Mouse (Mus musculus): Measurements from ENCODE around the gene AL732309.1. TPM values are rescaled to one million over a fixed set of nuclear protein-coding genes. Genes with fewer than 3 reads are reported as not detected.

Gene AL732309.1
- 4.5 and 5.9 TPM in 2 replicates for polyA plus RNA-seq (2015; fragmentation: Nextera tagmentation; extraction: Ambion mirVana)

DNA sequence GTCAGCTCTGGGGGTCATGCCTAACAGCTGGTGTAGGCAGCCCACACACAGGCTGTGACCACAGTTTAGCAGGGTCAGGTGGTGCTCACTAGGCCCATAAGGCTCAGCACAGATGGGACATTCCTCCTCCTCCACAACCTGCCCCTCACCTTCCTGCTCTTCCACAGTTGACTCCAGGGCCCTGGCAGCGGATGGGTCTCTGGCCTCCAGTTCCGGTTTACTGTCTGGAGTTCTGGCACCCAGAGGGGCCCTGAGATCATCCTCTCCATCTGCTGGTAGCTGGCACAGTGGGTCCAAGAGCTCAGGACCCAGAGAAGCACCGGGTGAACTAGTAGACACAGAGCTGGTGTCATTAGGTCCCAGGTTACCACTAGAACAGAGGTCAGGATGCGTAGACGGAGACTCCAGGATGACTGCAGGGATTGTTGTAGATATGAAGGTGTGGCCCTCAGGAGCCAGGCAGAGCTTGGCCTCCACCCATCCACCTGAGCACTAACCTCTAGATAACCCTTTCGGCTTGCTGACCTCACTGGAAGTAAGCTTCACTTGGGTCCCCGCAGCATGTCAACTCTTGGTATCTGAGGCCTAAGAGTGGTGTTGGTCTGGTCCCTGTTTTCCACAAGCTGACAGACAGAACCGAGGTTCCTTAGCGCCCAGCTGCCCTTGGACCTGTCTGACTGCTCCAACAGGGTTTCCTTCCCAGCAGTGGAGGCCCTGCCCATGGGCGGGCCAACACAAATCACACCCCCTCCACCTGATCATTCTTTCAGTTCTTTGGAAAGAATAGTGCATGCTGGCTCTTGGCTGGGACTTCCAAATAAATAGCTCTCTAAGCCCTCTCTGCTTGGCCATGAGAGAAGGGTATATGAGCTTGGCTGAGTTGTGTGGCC lies at the start of gene AL732309.1:
Gene AL732309.1, minus strand, starts transcription at position 681 of the 890 bp plus-strand sequence.
- Histone ChIP-seq H3K9me3 (ENCODE audit: control insufficient read depth, low read length) (no peaks in the 10 kb centered on the region), H3K27me3 (ENCODE audit: control insufficient read depth, insufficient read depth, low read depth, low read length) (peaks cover 19% of the 10 kb centered on the region), H3K4me2 (ENCODE audit: low read depth, low read length) (no peak within 1 kb of the TSS), H3K36me3 (ENCODE audit: control insufficient read depth, insufficient read depth, low read length) (peaks cover 17% of the 10 kb centered on the region), H3K9ac (ENCODE audit: low read length) (no peak within 1 kb of the TSS), H3K27ac (ENCODE audit: low read length) (no peak within 1 kb of the TSS), H3K4me1 (replicated peaks; ENCODE audit: control insufficient read depth, insufficient read depth, low read length) (no peaks in the 10 kb centered on the region), H3K4me3 (ENCODE audit: low read length) (no peak within 1 kb of the TSS)
- no peak for ATAC-seq (ENCODE audit: low read depth)
- WGBS = 80% methylated on average over 10 of the region's 10 CpGs

DNA sequence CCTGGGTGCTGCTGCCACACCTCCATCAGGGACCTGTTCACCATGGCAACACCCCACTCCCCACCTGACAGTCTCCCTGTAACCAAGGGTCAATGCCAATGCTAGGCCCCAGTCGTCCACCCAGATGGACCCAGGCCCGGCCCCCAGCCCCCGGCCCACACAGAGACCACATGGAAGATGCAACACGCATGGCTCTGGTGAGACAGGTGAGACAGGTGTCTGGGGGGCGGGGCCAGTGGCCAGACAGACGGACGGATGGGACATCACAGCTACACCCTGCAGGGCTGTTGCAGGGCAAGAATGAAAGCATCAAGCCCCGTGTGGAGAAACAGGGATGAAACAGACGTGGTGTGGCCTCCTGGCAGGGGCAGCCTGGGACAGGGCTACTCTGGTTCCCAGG lies 47.0 kb upstream of the AL732309.1 start:
- Histone ChIP-seq H3K9ac (ENCODE audit: low read length) (no peak overlapping the region), H3K27me3 (ENCODE audit: control insufficient read depth, insufficient read depth, low read depth, low read length) (peaks cover 47% of the 10 kb centered on the region), H3K36me3 (ENCODE audit: control insufficient read depth, insufficient read depth, low read length) (no peaks in the 10 kb centered on the region), H3K4me1 (replicated peaks; ENCODE audit: control insufficient read depth, insufficient read depth, low read length) (peaks cover 15% of the 10 kb centered on the region; the same call in 1 of the 2 replicates), H3K4me2 (ENCODE audit: low read depth, low read length) (no peak overlapping the region), H3K27ac (ENCODE audit: low read length) (no peak overlapping the region), H3K9me3 (ENCODE audit: control insufficient read depth, low read length) (no peaks in the 10 kb centered on the region), H3K4me3 (ENCODE audit: low read length) (no peak overlapping the region)
- WGBS = 65% methylated on average over 9 of the region's 9 CpGs
- no peak for ATAC-seq (ENCODE audit: low read depth)

DNA sequence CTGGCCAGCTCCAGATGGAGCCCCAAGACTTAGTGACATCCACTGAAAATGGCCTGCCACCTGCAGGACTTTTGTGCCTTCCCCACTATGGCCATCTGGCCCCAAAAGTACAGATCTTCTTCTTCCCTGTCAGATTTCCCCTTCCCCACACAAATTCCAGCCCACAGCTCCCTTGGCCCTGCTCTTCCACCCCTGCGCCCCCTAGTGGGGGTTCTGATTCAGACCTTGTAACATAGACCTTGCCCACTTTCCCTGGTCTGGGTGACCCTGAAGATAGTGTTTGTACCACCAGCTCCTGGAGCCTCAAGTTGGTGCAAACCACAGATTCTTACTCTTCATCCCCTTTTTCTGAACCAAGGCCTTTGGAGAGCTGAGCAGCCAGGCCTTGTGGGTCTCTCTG lies 46.2 kb upstream of the AL732309.1 start:
- Histone ChIP-seq H3K9me3 (ENCODE audit: control insufficient read depth, low read length) (no peaks in the 10 kb centered on the region), H3K4me1 (replicated peaks; ENCODE audit: control insufficient read depth, insufficient read depth, low read length) (peaks cover 15% of the 10 kb centered on the region; the same call in 1 of the 2 replicates), H3K27me3 (ENCODE audit: control insufficient read depth, insufficient read depth, low read depth, low read length) (peaks cover 50% of the 10 kb centered on the region), H3K4me3 (ENCODE audit: low read length) (no peak overlapping the region), H3K9ac (ENCODE audit: low read length) (no peak overlapping the region), H3K4me2 (ENCODE audit: low read depth, low read length) (no peak overlapping the region), H3K27ac (ENCODE audit: low read length) (no peak overlapping the region), H3K36me3 (ENCODE audit: control insufficient read depth, insufficient read depth, low read length) (no peaks in the 10 kb centered on the region)
- ATAC-seq (ENCODE audit: low read depth) = 0 out of 2 replicates have a peak, but pooled peaks have one; percentile 15
- 0% methylated on average over 1 of the region's 1 CpGs for WGBS

DNA sequence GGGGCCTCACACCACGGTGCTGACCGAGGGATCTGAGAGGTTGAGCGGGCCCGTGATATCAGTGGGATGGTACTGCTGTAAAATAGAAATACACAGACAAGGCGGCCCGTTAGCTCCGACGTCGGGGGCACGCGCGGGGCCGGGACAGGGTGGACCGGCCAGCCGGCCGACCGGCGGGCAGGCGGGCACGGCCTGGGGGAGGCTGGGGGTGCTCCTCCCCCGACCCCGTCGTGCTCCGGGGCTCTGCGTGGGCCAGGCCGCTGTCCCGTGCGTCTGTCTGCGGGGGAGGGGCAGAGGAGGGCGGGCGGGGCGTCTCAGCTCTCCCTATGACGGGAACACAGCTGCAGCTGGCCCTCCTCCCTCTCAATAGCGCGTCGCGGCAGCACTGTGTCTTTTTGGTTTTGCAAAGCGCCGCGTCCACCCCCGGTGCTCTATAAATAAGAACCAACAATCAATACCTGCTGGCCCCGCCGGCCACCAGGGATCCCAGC lies 45.4 kb upstream of the AL732309.1 start:
- Histone ChIP-seq H3K9ac (ENCODE audit: low read length) (peak overlapping the region; percentile 60), H3K27ac (ENCODE audit: low read length) (no peak overlapping the region), H3K36me3 (ENCODE audit: control insufficient read depth, insufficient read depth, low read length) (no peaks in the 10 kb centered on the region), H3K4me1 (replicated peaks; ENCODE audit: control insufficient read depth, insufficient read depth, low read length) (peaks cover 18% of the 10 kb centered on the region), H3K9me3 (ENCODE audit: control insufficient read depth, low read length) (no peaks in the 10 kb centered on the region), H3K27me3 (ENCODE audit: control insufficient read depth, insufficient read depth, low read depth, low read length) (peaks cover 50% of the 10 kb centered on the region), H3K4me2 (ENCODE audit: low read depth, low read length) (peak overlapping the region; percentile 57), H3K4me3 (ENCODE audit: low read length) (peak overlapping the region; percentile 42)
- ATAC-seq (ENCODE audit: low read depth) = peak; percentile 39
- WGBS = 7% methylated on average over 37 of the region's 43 CpGs

DNA sequence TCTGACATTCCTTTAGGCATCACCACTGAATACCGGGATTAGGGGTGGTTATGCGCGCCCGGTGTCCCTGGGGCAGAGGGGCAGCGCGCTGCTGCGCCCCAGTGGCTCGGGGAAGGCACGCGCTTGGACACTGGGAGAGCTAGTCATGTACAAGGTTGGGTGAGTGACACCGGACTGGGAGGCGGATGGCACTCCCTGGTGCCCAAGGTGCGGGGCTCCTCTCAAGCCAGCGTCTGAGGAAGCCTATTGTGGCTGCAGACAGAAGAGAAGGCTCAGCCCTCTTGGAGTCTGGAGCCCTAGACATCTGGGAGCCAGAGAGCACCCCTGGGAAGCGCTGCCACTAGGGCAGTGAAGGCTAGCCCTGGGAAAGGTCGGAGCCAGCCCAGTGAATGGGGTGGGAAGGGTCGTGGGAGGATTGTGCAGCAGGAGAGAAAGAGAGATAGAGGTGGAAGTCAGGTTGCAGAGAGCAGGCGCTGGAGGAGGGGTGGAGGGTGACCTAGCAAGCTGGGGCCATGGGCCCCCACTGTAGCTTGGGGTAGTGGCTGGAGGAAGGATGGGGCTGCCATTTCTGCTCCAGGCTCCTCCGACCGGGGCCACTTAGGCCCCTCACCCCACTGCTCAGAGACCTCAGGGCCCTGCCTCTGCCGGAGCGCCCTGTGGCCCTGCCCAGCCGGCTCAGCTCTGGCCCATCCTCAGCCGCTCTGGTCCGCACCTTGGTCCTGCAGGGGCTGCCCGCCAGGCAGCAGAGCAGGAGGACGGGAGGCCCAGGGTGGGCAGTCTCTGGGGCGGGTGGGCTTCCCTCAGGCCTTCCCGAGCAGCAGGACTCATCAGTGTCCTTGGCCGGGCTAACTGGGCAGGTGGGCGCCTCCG lies 44.8 kb upstream of the AL732309.1 start:
- Histone ChIP-seq H3K36me3 (ENCODE audit: control insufficient read depth, insufficient read depth, low read length) (no peaks in the 10 kb centered on the region), H3K27me3 (ENCODE audit: control insufficient read depth, insufficient read depth, low read depth, low read length) (peaks cover 50% of the 10 kb centered on the region), H3K9ac (ENCODE audit: low read length) (peak overlapping the region; percentile 60), H3K9me3 (ENCODE audit: control insufficient read depth, low read length) (no peaks in the 10 kb centered on the region), H3K4me3 (ENCODE audit: low read length) (peak overlapping the region; percentile 42), H3K4me2 (ENCODE audit: low read depth, low read length) (peak overlapping the region; percentile 57), H3K27ac (ENCODE audit: low read length) (no peak overlapping the region), H3K4me1 (replicated peaks; ENCODE audit: control insufficient read depth, insufficient read depth, low read length) (peaks cover 24% of the 10 kb centered on the region)
- WGBS = 10% methylated on average over 32 of the region's 32 CpGs
- ATAC-seq (ENCODE audit: low read depth) = no peak

DNA sequence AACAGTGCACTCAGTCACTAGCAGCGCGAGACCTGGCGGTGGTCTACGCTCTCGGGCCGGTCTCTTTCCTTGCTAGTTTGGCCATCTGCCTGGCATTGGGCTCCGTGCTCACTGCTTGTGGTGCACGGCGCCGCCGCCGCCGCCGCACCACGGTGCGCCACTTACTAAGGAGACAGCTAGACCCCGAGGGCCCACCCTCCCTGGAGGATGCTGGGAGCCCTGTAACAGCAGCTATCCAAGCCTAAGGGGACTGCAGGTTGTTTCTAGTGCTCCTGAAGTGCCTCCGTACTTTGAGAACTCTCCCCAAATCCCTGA lies 44.1 kb upstream of the AL732309.1 start:
- Histone ChIP-seq H3K27me3 (ENCODE audit: control insufficient read depth, insufficient read depth, low read depth, low read length) (peaks cover 46% of the 10 kb centered on the region), H3K9me3 (ENCODE audit: control insufficient read depth, low read length) (no peaks in the 10 kb centered on the region), H3K4me2 (ENCODE audit: low read depth, low read length) (peak overlapping the region; percentile 47), H3K27ac (ENCODE audit: low read length) (no peak overlapping the region), H3K4me1 (replicated peaks; ENCODE audit: control insufficient read depth, insufficient read depth, low read length) (peaks cover 29% of the 10 kb centered on the region), H3K4me3 (ENCODE audit: low read length) (peak overlapping the region; percentile 42), H3K36me3 (ENCODE audit: control insufficient read depth, insufficient read depth, low read length) (peaks cover 1% of the 10 kb centered on the region), H3K9ac (ENCODE audit: low read length) (peak overlapping the region; percentile 24; the same call in 1 of the 2 replicates)
- WGBS = 2% methylated on average over 18 of the region's 18 CpGs
- no peak for ATAC-seq (ENCODE audit: low read depth)

DNA sequence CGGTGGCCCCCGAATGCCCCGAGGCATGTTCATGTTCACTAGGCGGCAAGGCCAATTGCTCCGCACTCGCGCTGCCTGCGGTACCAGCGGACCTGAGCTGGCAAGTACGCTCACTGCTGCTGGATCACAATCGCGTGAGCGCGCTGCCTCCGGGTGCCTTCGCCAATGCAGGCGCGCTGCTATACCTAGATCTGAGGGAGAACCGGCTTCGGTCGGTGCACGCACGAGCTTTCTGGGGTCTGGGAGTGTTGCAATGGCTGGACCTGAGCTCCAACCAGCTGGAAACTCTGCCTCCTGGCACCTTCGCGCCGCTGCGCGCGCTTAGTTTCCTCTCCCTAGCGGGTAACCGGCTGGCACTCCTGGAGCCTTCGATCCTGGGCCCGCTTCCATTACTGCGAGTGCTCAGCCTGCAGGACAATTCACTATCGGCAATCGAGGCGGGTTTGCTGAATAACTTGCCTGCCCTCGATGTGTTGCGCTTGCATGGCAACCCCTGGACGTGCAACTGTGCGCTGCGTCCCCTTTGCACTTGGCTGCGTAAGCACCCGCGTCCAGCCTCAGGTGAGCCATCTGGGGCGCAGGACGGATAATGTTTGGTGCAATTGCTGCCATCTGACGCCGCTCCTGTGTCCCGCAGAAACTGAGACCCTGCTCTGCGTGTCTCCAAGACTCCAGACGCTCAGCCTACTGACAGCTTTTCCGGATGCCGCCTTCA lies 43.6 kb upstream of the AL732309.1 start:
- Histone ChIP-seq H3K27me3 (ENCODE audit: control insufficient read depth, insufficient read depth, low read depth, low read length) (peaks cover 46% of the 10 kb centered on the region), H3K9ac (ENCODE audit: low read length) (peak overlapping the region; percentile 46; the same call in 1 of the 2 replicates), H3K36me3 (ENCODE audit: control insufficient read depth, insufficient read depth, low read length) (peaks cover 7% of the 10 kb centered on the region), H3K27ac (ENCODE audit: low read length) (no peak overlapping the region), H3K4me3 (ENCODE audit: low read length) (peak overlapping the region; percentile 42), H3K4me2 (ENCODE audit: low read depth, low read length) (peak overlapping the region; percentile 47), H3K9me3 (ENCODE audit: control insufficient read depth, low read length) (no peaks in the 10 kb centered on the region), H3K4me1 (replicated peaks; ENCODE audit: control insufficient read depth, insufficient read depth, low read length) (peaks cover 29% of the 10 kb centered on the region)
- WGBS = 2% methylated on average over 54 of the region's 54 CpGs
- ATAC-seq (ENCODE audit: low read depth) = no peak

DNA sequence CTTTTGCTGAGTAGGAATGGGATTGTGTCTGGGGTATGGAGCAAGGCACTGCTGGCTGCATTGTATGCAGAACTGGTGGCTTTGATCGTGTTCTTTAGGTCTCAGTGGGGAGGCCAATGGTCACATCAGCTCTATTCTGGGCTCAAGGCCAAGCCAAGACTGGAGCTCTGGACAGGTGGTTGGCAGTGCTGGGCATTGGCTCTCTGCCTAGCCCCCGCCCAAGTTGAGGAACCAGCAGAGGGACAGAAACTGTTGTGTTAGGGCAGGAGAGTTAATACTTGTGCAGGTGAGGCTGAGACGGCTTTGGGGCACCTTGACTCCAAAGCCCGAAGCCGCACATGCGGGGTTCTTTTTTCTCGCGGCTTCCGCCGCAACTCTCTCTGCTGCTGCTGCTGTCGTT lies 43.0 kb upstream of the AL732309.1 start, which contains the start of gene Lrrc26:
Gene Lrrc26, plus strand, starts transcription at position 265 of the 400 bp plus-strand sequence.
- Histone ChIP-seq H3K4me3 (ENCODE audit: low read length) (peak within 1 kb of the TSS; percentile 42), H3K9me3 (ENCODE audit: control insufficient read depth, low read length) (no peaks in the 10 kb centered on the region), H3K27me3 (ENCODE audit: control insufficient read depth, insufficient read depth, low read depth, low read length) (peaks cover 46% of the 10 kb centered on the region), H3K9ac (ENCODE audit: low read length) (peak within 1 kb of the TSS; percentile 46; the same call in 1 of the 2 replicates), H3K4me1 (replicated peaks; ENCODE audit: control insufficient read depth, insufficient read depth, low read length) (peaks cover 29% of the 10 kb centered on the region), H3K27ac (ENCODE audit: low read length) (0 out of 2 replicates have a peak within 1 kb of the TSS, but pooled peaks have one; percentile 4), H3K36me3 (ENCODE audit: control insufficient read depth, insufficient read depth, low read length) (peaks cover 13% of the 10 kb centered on the region), H3K4me2 (ENCODE audit: low read depth, low read length) (peak within 1 kb of the TSS; percentile 47)
- no peak for ATAC-seq (ENCODE audit: low read depth)
- WGBS = 8% methylated on average over 11 of the region's 11 CpGs

Data from lung, embryonic 16.5 days (tissue).